Mouse (Mus musculus): ENCODE data around the gene Sptlc2. TPM values are rescaled to one million over a fixed set of nuclear protein-coding genes. Genes with fewer than 3 reads are reported as not detected.
"Not testable (repeated sequence)": the region's sequence is repeated elsewhere in the genome, so short reads cannot be mapped to it uniquely, and the experiment has no call there.

The Sptlc2 gene
- polyA plus RNA-seq, 1 experiment from 2014 or later = 69.1 TPM

DNA sequence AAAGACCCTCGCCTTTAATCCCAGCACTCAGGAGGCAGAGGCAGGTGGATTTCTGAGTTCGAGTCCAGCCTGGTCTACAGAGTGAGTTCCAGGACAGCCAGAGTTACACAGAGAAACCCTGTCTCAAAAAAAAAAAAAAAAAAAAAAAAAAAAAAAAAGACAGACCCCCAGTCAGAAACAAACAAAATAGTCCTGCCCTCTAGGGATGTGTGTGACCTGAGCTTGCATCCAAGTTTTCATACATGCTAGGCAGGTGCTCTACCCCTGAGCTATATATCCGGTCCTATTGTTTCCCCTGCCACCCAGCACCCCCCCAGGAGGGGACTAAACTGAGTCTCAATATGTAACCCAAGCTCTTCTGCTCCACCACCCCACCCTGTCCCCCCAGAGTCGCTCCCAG lies 110.9 kb downstream of the Sptlc2 start:
- H3K36me3 ChIP-seq (ENCODE audit: control insufficient read depth, insufficient read depth, low read length) = peaks cover 45% of the 10 kb centered on the region
- not testable (repeated sequence) for ATAC-seq (ENCODE audit: insufficient number of reproducible peaks, insufficient read depth, low FRiP score, low read depth); H3K4me2 ChIP-seq (ENCODE audit: low read length); H3K27me3 ChIP-seq (ENCODE audit: control insufficient read depth, insufficient read depth, low read length); H3K9ac ChIP-seq (ENCODE audit: low read length); H3K9me3 ChIP-seq (ENCODE audit: control insufficient read depth, low read length); H3K4me3 ChIP-seq (ENCODE audit: control insufficient read depth in 1 of 2, insufficient read depth in 1 of 2, low read depth in 1 of 2, low read length in 2 of 2)
- peaks cover 15 to 25% of the 10 kb centered on the region in 2 experiments for H3K4me1 ChIP-seq (ENCODE audit: control insufficient read depth in 2 of 2, insufficient read depth in 2 of 2, low read length in 2 of 2)
- 79% methylated on average over 4 of the region's 4 CpGs for WGBS
- peak overlapping the region in 1 of 2 experiments; percentile 58; a peak in 2 of 4 replicates for H3K27ac ChIP-seq (replicated peaks in 1 of 2; ENCODE audit: control insufficient read depth in 1 of 2, insufficient read depth in 1 of 2, low read depth in 2 of 2, low read length in 2 of 2)

GRCm38 (mm10) chr12:87274853-87275831 lies 113.0 kb downstream of the Sptlc2 start:
- no peak overlapping the region for H3K4me3 ChIP-seq (ENCODE audit: control insufficient read depth in 1 of 2, insufficient read depth in 1 of 2, low read depth in 1 of 2, low read length in 2 of 2)
- H3K36me3 ChIP-seq (ENCODE audit: control insufficient read depth, insufficient read depth, low read length) = peaks cover 66% of the 10 kb centered on the region
- no peaks in the 10 kb centered on the region for H3K9me3 ChIP-seq (ENCODE audit: control insufficient read depth, low read length)
- no peak overlapping the region for H3K4me2 ChIP-seq (ENCODE audit: low read length)
- ATAC-seq (ENCODE audit: insufficient number of reproducible peaks, insufficient read depth, low FRiP score, low read depth) = no peak
- WGBS = 85% methylated on average over 9 of the region's 9 CpGs
- peaks cover 15 to 25% of the 10 kb centered on the region in 2 experiments for H3K4me1 ChIP-seq (ENCODE audit: control insufficient read depth in 2 of 2, insufficient read depth in 2 of 2, low read length in 2 of 2)
- H3K9ac ChIP-seq (ENCODE audit: low read length) = no peak overlapping the region
- H3K27ac ChIP-seq (replicated peaks in 1 of 2; ENCODE audit: control insufficient read depth in 1 of 2, insufficient read depth in 1 of 2, low read depth in 2 of 2, low read length in 2 of 2) = no peak overlapping the region
- no peaks in the 10 kb centered on the region for H3K27me3 ChIP-seq (ENCODE audit: control insufficient read depth, insufficient read depth, low read length)

DNA sequence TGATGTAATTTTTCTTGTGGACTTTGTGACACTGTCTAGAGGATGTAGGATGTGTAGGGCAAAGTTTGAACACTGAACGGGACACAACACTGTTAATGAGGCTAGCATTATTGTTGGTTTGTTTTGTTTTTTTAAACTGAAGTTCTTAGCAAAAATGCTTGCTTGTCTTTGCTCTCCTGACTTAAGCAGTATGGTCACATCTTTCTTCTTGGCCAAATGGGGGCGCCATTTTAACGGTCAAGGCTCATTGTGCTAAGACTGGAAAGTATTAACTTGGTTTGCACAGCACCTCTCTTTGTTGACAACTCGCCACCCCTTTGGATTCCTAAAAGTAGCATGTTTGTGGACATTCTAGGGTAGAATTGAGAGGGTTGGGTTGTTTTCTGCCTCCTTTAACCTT lies 120.5 kb downstream of the Sptlc2 start:
- Histone ChIP-seq H3K4me1 (ENCODE audit: control insufficient read depth in 2 of 2, insufficient read depth in 2 of 2, low read length in 2 of 2) (peaks cover 5 to 15% of the 10 kb centered on the region in 2 experiments), H3K27me3 (ENCODE audit: control insufficient read depth, insufficient read depth, low read length) (no peaks in the 10 kb centered on the region), H3K9me3 (ENCODE audit: control insufficient read depth, low read length) (no peaks in the 10 kb centered on the region), H3K9ac (ENCODE audit: low read length) (peak overlapping the region; percentile 93), H3K4me2 (ENCODE audit: low read length) (peak overlapping the region; percentile 81), H3K27ac (replicated peaks in 1 of 2; ENCODE audit: control insufficient read depth in 1 of 2, insufficient read depth in 1 of 2, low read depth in 2 of 2, low read length in 2 of 2) (no peak overlapping the region), H3K4me3 (ENCODE audit: control insufficient read depth in 1 of 2, insufficient read depth in 1 of 2, low read depth in 1 of 2, low read length in 2 of 2) (peak overlapping the region in 1 of 2 experiments; percentile 85; a peak in 2 of 4 replicates), H3K36me3 (ENCODE audit: control insufficient read depth, insufficient read depth, low read length) (peaks cover 63% of the 10 kb centered on the region)
- no peak for ATAC-seq (ENCODE audit: insufficient number of reproducible peaks, insufficient read depth, low FRiP score, low read depth)
- 19% methylated on average over 4 of the region's 4 CpGs for WGBS

DNA sequence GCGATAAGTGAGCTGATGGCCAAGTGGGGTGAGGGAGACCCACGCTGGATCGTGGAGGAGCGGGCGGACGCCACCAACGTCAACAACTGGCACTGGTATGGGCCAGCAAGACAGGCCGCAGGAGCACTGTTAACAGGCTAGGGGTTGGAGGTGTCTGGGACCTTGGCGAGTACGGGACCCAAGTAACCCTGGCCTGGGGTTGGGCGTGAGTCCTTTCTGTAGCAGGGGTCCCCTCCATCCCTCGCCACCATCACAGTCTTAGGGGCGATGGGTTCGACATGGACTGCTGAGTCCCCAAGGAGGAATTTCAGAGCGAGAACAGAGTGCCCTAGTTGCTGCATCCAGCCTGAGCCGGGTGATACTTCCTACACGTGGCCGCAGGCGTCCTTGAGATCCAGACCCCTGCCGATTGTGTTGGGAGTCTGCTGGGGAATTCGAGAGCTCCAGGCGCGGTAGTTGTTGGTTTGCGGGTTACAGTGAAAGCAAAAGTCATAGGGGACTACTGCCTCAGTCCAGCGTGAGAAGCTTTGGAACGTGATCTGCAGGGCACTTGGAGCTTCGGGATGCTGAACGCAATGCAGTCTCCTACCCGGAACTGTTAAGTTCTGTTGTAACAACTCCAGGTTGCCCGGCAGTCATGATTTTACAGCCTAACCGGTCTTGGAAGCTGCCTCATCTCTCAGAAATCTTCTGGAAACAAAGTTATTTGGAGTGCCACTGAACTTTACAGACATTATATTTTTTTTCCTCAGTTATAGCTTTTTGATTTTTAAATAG lies 121.1 kb downstream of the Sptlc2 start:
- ATAC-seq (ENCODE audit: insufficient number of reproducible peaks, insufficient read depth, low FRiP score, low read depth) = peak; percentile 66
- Histone ChIP-seq H3K27ac (replicated peaks in 1 of 2; ENCODE audit: control insufficient read depth in 1 of 2, insufficient read depth in 1 of 2, low read depth in 2 of 2, low read length in 2 of 2) (peak overlapping the region; percentile 79 to 92), H3K4me2 (ENCODE audit: low read length) (peak overlapping the region; percentile 81), H3K4me1 (ENCODE audit: control insufficient read depth in 2 of 2, insufficient read depth in 2 of 2, low read length in 2 of 2) (peaks cover 5 to 15% of the 10 kb centered on the region in 2 experiments), H3K9ac (ENCODE audit: low read length) (peak overlapping the region; percentile 93), H3K36me3 (ENCODE audit: control insufficient read depth, insufficient read depth, low read length) (peaks cover 63% of the 10 kb centered on the region), H3K9me3 (ENCODE audit: control insufficient read depth, low read length) (no peaks in the 10 kb centered on the region), H3K27me3 (ENCODE audit: control insufficient read depth, insufficient read depth, low read length) (no peaks in the 10 kb centered on the region), H3K4me3 (ENCODE audit: control insufficient read depth in 1 of 2, insufficient read depth in 1 of 2, low read depth in 1 of 2, low read length in 2 of 2) (peak overlapping the region; percentile 63 to 85)
- 0% methylated on average over 31 of the region's 31 CpGs for WGBS

GRCm38 (mm10) chr12:87266108-87266826 lies 121.9 kb downstream of the Sptlc2 start, which contains the start of the genes Vipas39 and Ahsa1:
Gene Vipas39, minus strand, starts transcription at chr12:87266256.
Gene Ahsa1, plus strand, starts transcription at chr12:87266479.
- WGBS = under 1% methylated on average over 31 of the region's 31 CpGs
- H3K9me3 ChIP-seq (ENCODE audit: control insufficient read depth, low read length) = no peaks in the 10 kb centered on the region
- H3K36me3 ChIP-seq (ENCODE audit: control insufficient read depth, insufficient read depth, low read length) = peaks cover 63% of the 10 kb centered on the region
- H3K4me3 ChIP-seq (ENCODE audit: control insufficient read depth in 1 of 2, insufficient read depth in 1 of 2, low read depth in 1 of 2, low read length in 2 of 2) = peak within 1 kb of the TSS; percentile 85
- H3K9ac ChIP-seq (ENCODE audit: low read length) = peak within 1 kb of the TSS; percentile 93
- H3K27me3 ChIP-seq (ENCODE audit: control insufficient read depth, insufficient read depth, low read length) = no peaks in the 10 kb centered on the region
- ATAC-seq (ENCODE audit: insufficient number of reproducible peaks, insufficient read depth, low FRiP score, low read depth) = peak; percentile 94
- H3K4me2 ChIP-seq (ENCODE audit: low read length) = peak within 1 kb of the TSS; percentile 81
- peak within 1 kb of the TSS; percentile 89 to 92 for H3K27ac ChIP-seq (replicated peaks in 1 of 2; ENCODE audit: control insufficient read depth in 1 of 2, insufficient read depth in 1 of 2, low read depth in 2 of 2, low read length in 2 of 2)
- H3K4me1 ChIP-seq (ENCODE audit: control insufficient read depth in 2 of 2, insufficient read depth in 2 of 2, low read length in 2 of 2) = peaks cover 5 to 15% of the 10 kb centered on the region in 2 experiments

- peaks cover 63% of the 10 kb centered on the region for H3K36me3 ChIP-seq (ENCODE audit: control insufficient read depth, insufficient read depth, low read length)
- peak overlapping the region; percentile 93 for H3K9ac ChIP-seq (ENCODE audit: low read length)
- no peak for ATAC-seq (ENCODE audit: insufficient number of reproducible peaks, insufficient read depth, low FRiP score, low read depth)
- no peaks in the 10 kb centered on the region for H3K9me3 ChIP-seq (ENCODE audit: control insufficient read depth, low read length)
- peak overlapping the region; percentile 67 for H3K4me2 ChIP-seq (ENCODE audit: low read length)
- WGBS = 19% methylated on average over 11 of the region's 11 CpGs
- H3K27me3 ChIP-seq (ENCODE audit: control insufficient read depth, insufficient read depth, low read length) = no peaks in the 10 kb centered on the region
- H3K27ac ChIP-seq (replicated peaks in 1 of 2; ENCODE audit: control insufficient read depth in 1 of 2, insufficient read depth in 1 of 2, low read depth in 2 of 2, low read length in 2 of 2) = peak overlapping the region; percentile 89 to 92; a peak in 3 of 4 replicates
- H3K4me3 ChIP-seq (ENCODE audit: control insufficient read depth in 1 of 2, insufficient read depth in 1 of 2, low read depth in 1 of 2, low read length in 2 of 2) = peak overlapping the region; percentile 85
- H3K4me1 ChIP-seq (ENCODE audit: control insufficient read depth in 2 of 2, insufficient read depth in 2 of 2, low read length in 2 of 2) = peaks cover 5 to 15% of the 10 kb centered on the region in 2 experiments
These were observed 122.7 kb downstream of the Sptlc2 start for GRCm38 (mm10) chr12:87265444-87265843.

GRCm38 (mm10) chr12:87260562-87260961 lies 127.6 kb downstream of the Sptlc2 start:
- WGBS = 95% methylated on average over 8 of the region's 8 CpGs
- Histone ChIP-seq H3K27me3 (ENCODE audit: control insufficient read depth, insufficient read depth, low read length) (no peaks in the 10 kb centered on the region), H3K4me1 (ENCODE audit: control insufficient read depth in 2 of 2, insufficient read depth in 2 of 2, low read length in 2 of 2) (peaks cover 0 to 5% of the 10 kb centered on the region in 2 experiments; a peak in 1 of 4 replicates), H3K4me2 (ENCODE audit: low read length) (no peak overlapping the region), H3K4me3 (ENCODE audit: control insufficient read depth in 1 of 2, insufficient read depth in 1 of 2, low read depth in 1 of 2, low read length in 2 of 2) (no peak overlapping the region), H3K9ac (ENCODE audit: low read length) (no peak overlapping the region), H3K36me3 (ENCODE audit: control insufficient read depth, insufficient read depth, low read length) (peaks cover 84% of the 10 kb centered on the region), H3K9me3 (ENCODE audit: control insufficient read depth, low read length) (no peaks in the 10 kb centered on the region), H3K27ac (replicated peaks in 1 of 2; ENCODE audit: control insufficient read depth in 1 of 2, insufficient read depth in 1 of 2, low read depth in 2 of 2, low read length in 2 of 2) (no peak overlapping the region)
- ATAC-seq (ENCODE audit: insufficient number of reproducible peaks, insufficient read depth, low FRiP score, low read depth) = no peak
